Mouse (Mus musculus): ENCODE measurements around the gene Kpnb1.

GRCm38 (mm10) chr11:97140811-97141210, 46.9 kb downstream of the Kpnb1 start:
- no peak for TF ChIP-seq CTCF (IDR thresholded peaks at IDR 0.05; ENCODE audit: low read depth)
- TF ChIP-seq EP300 (IDR thresholded peaks at IDR 0.05; ENCODE audit: low read depth), result no peak
